ENCODE assay signal across 27 mouse cellular contexts in the genomic region with DNA sequence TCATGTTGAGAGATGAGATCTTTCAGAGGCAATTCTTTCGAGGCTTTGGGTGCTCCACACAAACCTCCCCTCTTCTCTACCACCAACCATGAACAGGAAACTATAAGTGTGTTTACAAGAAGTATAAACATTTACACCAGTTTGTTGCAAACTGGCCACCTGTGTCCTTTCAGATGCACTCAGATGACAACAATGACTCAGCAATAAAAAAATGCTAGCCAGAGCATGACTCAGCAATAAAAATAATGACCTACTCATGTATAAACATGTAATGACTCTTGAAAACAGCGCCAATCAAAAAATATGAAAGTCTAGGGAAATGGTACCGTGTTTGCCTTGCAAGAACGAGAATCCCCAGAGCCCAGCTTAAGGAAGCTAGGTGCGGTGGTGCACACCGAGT.
A peak's percentile ranks its signal among the peaks of the same experiment; 100 is the strongest.
DNase-seq lines count a peak whose midpoint lies in the region; ATAC-seq and TF ChIP-seq lines count a peak whose summit lies in the region.
"Had no signal": no experiment of that assay in that cellular context is flagged by ENCODE, and none has a peak within 500 bp of the region (broad histone marks: within the 10 kb centered on the region; RNA-seq: fewer than 3 reads in every experiment).

No protein-coding gene starts in this region.

- no peaks in the 10 kb centered on the region for H3K36me3 ChIP-seq in ES-E14 (ENCODE audit: control insufficient read depth, insufficient read depth, low read length, poor library complexity, severe bottlenecking)
- no peaks in the 10 kb centered on the region for H3K36me3 ChIP-seq in liver, embryonic 15.5 days (replicated peaks)
- H3K36me3 ChIP-seq: embryonic facial prominence, embryonic 15.5 days; heart, embryonic 12.5 days; hindbrain, embryonic 12.5 days had no signal

- no peaks in the 10 kb centered on the region for H3K27me3 ChIP-seq in liver, embryonic 15.5 days
- H3K27me3 ChIP-seq: embryonic facial prominence, embryonic 15.5 days; heart, embryonic 12.5 days had no signal

- H3K4me3 ChIP-seq in ES-E14 (ENCODE audit: insufficient read depth in 1 of 2, low read depth in 1 of 2, low read length in 2 of 2, poor library complexity in 1 of 2, severe bottlenecking in 1 of 2): no peak overlapping the region
- no peak overlapping the region for H3K4me3 ChIP-seq in liver, embryonic 15.5 days (replicated peaks)
- H3K4me3 ChIP-seq: embryonic facial prominence, embryonic 15.5 days; forebrain, embryonic 10.5 days; heart, embryonic 12.5 days; hindbrain, embryonic 12.5 days had no signal

- ATAC-seq in liver, embryonic 15.5 days (ENCODE audit: insufficient read depth): peak; percentile 60
- ATAC-seq in cerebellum, adult (ENCODE audit: insufficient number of reproducible peaks, low FRiP score, low TSS enrichment): no peak
- ATAC-seq: activated CD4-positive, CD25-positive, alpha-beta regulatory T cell, adult 4 months; forebrain, embryonic 16.5 days; lung, postnatal 0 days had no signal

- in situ Hi-C loops in ES-E14 (cut with MboI; ENCODE audit: low sequenced_read_pairs in 2 of 2, unreplicated experiment in 2 of 2): loop anchor here in 1 of 2 experiments (10.0 kb wide), 1 partner anchor 141 kb away; no protein-coding TSS in a partner anchor

- no peak overlapping the region for H3K4me2 ChIP-seq in liver, embryonic 15.5 days
- H3K4me2 ChIP-seq: embryonic facial prominence, embryonic 15.5 days; heart, embryonic 12.5 days; hindbrain, embryonic 12.5 days; midbrain, embryonic 11.5 days had no signal

- intact Hi-C loops in heart, postnatal 36 days (cut with DNase I): no loop called here

- H3K27ac ChIP-seq in ES-E14 (ENCODE audit: insufficient read depth, low read depth, low read length, poor library complexity, severe bottlenecking): no peak overlapping the region
- peak overlapping the region; percentile 61 for H3K27ac ChIP-seq in liver, embryonic 15.5 days (replicated peaks)
- H3K27ac ChIP-seq: embryonic facial prominence, embryonic 15.5 days; forebrain, embryonic 10.5 days; hindbrain, embryonic 12.5 days; kidney, postnatal 0 days; macrophage had no signal

- 76% methylated on average over 6 of the region's 6 CpGs for WGBS in liver, embryonic 15.5 days (ENCODE audit: insufficient replicate concordance)

- no peak overlapping the region for H3K9ac ChIP-seq in ES-E14 (ENCODE audit: insufficient read depth, low read depth, low read length, poor library complexity, severe bottlenecking)
- H3K9ac ChIP-seq in liver, embryonic 15.5 days: no peak overlapping the region
- H3K9ac ChIP-seq: embryonic facial prominence, embryonic 15.5 days; heart, embryonic 12.5 days; hindbrain, embryonic 12.5 days had no signal

- DNase-seq in adrenal gland, adult 2 months: peak; percentile 17
- no peak for DNase-seq in adrenal gland, postnatal 36 days
- DNase-seq in ES-E14 (ENCODE audit: low read depth, low spot score): no peak
- DNase-seq in c-Kit-positive CD71-positive TER-119-negative erythroid progenitor cells, embryonic 14.5 days (ENCODE audit: low read depth): peak; percentile 20
- no peak for DNase-seq in heart, postnatal 36 days
- no peak for DNase-seq in cerebellum, adult 11 months
- DNase-seq: adrenal gland, postnatal 14 days; B cell, adult 2 months; cerebellum, adult 2 months; gastrocnemius, postnatal 14 days; heart, adult 11 months; heart, postnatal 10 days; kidney, adult 2 months; left cerebral cortex, postnatal 4 days; thymus, postnatal 25 days had no signal

- no peaks in the 10 kb centered on the region for H3K9me3 ChIP-seq in ES-E14 (ENCODE audit: control insufficient read depth, insufficient read depth, low read depth, low read length)
- H3K9me3 ChIP-seq in liver, embryonic 15.5 days (replicated peaks): no peaks in the 10 kb centered on the region
- H3K9me3 ChIP-seq: embryonic facial prominence, embryonic 15.5 days; heart, embryonic 12.5 days; hindbrain, embryonic 12.5 days had no signal

- peaks cover 5 to 17% of the 10 kb centered on the region in 2 experiments; a peak in 2 of 4 replicates for H3K4me1 ChIP-seq in ES-E14 (ENCODE audit: control insufficient read depth in 2 of 2, insufficient read depth in 2 of 2, low read length in 2 of 2, poor library complexity in 1 of 2)
- H3K4me1 ChIP-seq in liver, embryonic 15.5 days (replicated peaks): peaks cover 28% of the 10 kb centered on the region
- H3K4me1 ChIP-seq: embryonic facial prominence, embryonic 15.5 days had no signal

TF ChIP-seq in ES-E14, 5 proteins besides CTCF, POLR2A, EP300 and RAD21:
- no peak for TF ChIP-seq HCFC1 (IDR thresholded peaks at IDR 0.05; ENCODE audit: borderline replicate concordance, insufficient read depth, low read length)
- TF ChIP-seq MAFK (IDR thresholded peaks at IDR 0.05; ENCODE audit: insufficient read depth, low read depth, low read length): peak; percentile 97

Comparison
In these comparisons a context has a peak if more than half of its experiments do, and no peak if none do; other contexts are left out.
1. DNase-seq: peak in adrenal gland, adult 2 months (single experiment) and c-Kit-positive CD71-positive TER-119-negative erythroid progenitor cells, embryonic 14.5 days (single experiment); none in adrenal gland, postnatal 36 days (0 of 2), ES-E14 (single experiment), heart, postnatal 36 days (0 of 2) and cerebellum, adult 11 months (single experiment).